Mouse (Mus musculus) limb, embryonic 10.5 days (tissue): Measurements from ENCODE around the gene Pgc. TPM values are rescaled to one million over a fixed set of nuclear protein-coding genes. Genes with fewer than 3 reads are reported as not detected.
A peak's percentile ranks its signal among the peaks of the same experiment; 100 is the strongest.

ENCODE experiments used
- DNase-seq: peaks from one replicate; pipeline ENCODE4 v3.0.0-alpha.2; 2017; ENCODE audit warnings: low spot score
- H3K27ac ChIP-seq: fragments of 300-500 bp; sonication (generic); 2 replicates; pipeline ENCODE4 v1.5.1; 2016; ENCODE audit warnings: mild to moderate bottlenecking
- H3K27me3 ChIP-seq: fragments of 300-500 bp; sonication (generic); 2 replicates; pipeline ENCODE4 v1.6.1; 2016; ENCODE audit warnings: low read depth, mild to moderate bottlenecking; ENCODE audit not compliant: poor library complexity, severe bottlenecking
- H3K36me3 ChIP-seq: fragments of 300-500 bp; sonication (generic); 2 replicates; pipeline ENCODE4 v1.6.1; 2016; ENCODE audit warnings: mild to moderate bottlenecking, moderate library complexity
- H3K4me1 ChIP-seq: fragments of 300-500 bp; sonication (generic); 2 replicates; pipeline ENCODE4 v1.6.1; 2016
- H3K4me3 ChIP-seq: fragments of 300-500 bp; sonication (generic); 2 replicates; pipeline ENCODE4 v1.5.1; 2016; ENCODE audit warnings: mild to moderate bottlenecking, moderate library complexity
- H3K9me3 ChIP-seq: fragments of 300-500 bp; sonication (generic); replicated peaks from 2 replicates; pipeline ENCODE4 v1.6.1; 2016; ENCODE audit warnings: mild to moderate bottlenecking
- WGBS: fragments of 180-500 bp; shearing (Covaris S2); methylation state at CpG from one replicate; pipeline ENCODE4 v1.1.7; 2016; 5-methylcytosine and 5-hydroxymethylcytosine counted together
- polyA plus RNA-seq: library from polyadenylated mRNA; unstranded; fragments of >200 nt; fragmentation: Nextera tagmentation; extraction: Ambion mirVana; gene quantifications from 2 replicates; pipeline ENCODE4 v1.2.1, GENCODE M21; 2016

The Pgc gene
- polyA plus RNA-seq, 1 experiment from 2014 or later: not detected

- no peak overlapping the region for H3K27ac ChIP-seq
- H3K9me3 ChIP-seq: no peaks in the 10 kb centered on the region
- no peaks in the 10 kb centered on the region for H3K4me1 ChIP-seq
- no peaks in the 10 kb centered on the region for H3K27me3 ChIP-seq
- DNase-seq: no peak
- WGBS: 66% methylated on average over 3 of the region's 3 CpGs
- no peaks in the 10 kb centered on the region for H3K36me3 ChIP-seq
- H3K4me3 ChIP-seq: no peak overlapping the region
Measured at GRCm38 (mm10) chr17:47715037-47715436, 11.6 kb upstream of the Pgc start.

- DNase-seq: no peak
- 86% methylated on average over 4 of the region's 4 CpGs for WGBS
- 0 out of 2 replicates have a peak, but pooled peaks cover 4% of the 10 kb centered on the region for H3K27me3 ChIP-seq
- no peaks in the 10 kb centered on the region for H3K36me3 ChIP-seq
- H3K27ac ChIP-seq: no peak overlapping the region
- no peaks in the 10 kb centered on the region for H3K9me3 ChIP-seq
- H3K4me1 ChIP-seq: no peaks in the 10 kb centered on the region
- H3K4me3 ChIP-seq: no peak overlapping the region
Measured at GRCm38 (mm10) chr17:47721183-47721582, 5.5 kb upstream of the Pgc start.

GRCm38 (mm10) chr17:47730633-47731575 is 4.3 kb downstream of the Pgc start:
- no peaks in the 10 kb centered on the region for H3K36me3 ChIP-seq
- no peak for DNase-seq
- no peak overlapping the region for H3K4me3 ChIP-seq
- no peaks in the 10 kb centered on the region for H3K4me1 ChIP-seq
- no peaks in the 10 kb centered on the region for H3K9me3 ChIP-seq
- WGBS: 67% methylated on average over 24 of the region's 24 CpGs
- peaks cover 22% of the 10 kb centered on the region; the same call in 1 of the 2 replicates for H3K27me3 ChIP-seq
- H3K27ac ChIP-seq: no peak overlapping the region; the same call in 1 of the 2 replicates

- Histone ChIP-seq H3K9me3 (no peaks in the 10 kb centered on the region), H3K27me3 (peaks cover 51% of the 10 kb centered on the region), H3K4me3 (no peak overlapping the region), H3K36me3 (no peaks in the 10 kb centered on the region), H3K27ac (no peak overlapping the region), H3K4me1 (peaks cover 33% of the 10 kb centered on the region)
- 73% methylated on average over 14 of the region's 14 CpGs for WGBS
- DNase-seq: no peak
Measured at GRCm38 (mm10) chr17:47735553-47736100, 9.0 kb downstream of the Pgc start.

- H3K27ac ChIP-seq: peak within 1 kb of the TSS; percentile 80
- peak within 1 kb of the TSS; percentile 66 for H3K4me3 ChIP-seq
- WGBS: under 1% methylated on average over 47 of the region's 47 CpGs
- DNase-seq: peak; percentile 98
- peaks cover 35% of the 10 kb centered on the region for H3K4me1 ChIP-seq
- H3K9me3 ChIP-seq: no peaks in the 10 kb centered on the region
- H3K27me3 ChIP-seq: peaks cover 61% of the 10 kb centered on the region
- no peaks in the 10 kb centered on the region for H3K36me3 ChIP-seq
Measured at GRCm38 (mm10) chr17:47736856-47737255, 10.2 kb downstream of the Pgc start, which contains the start of gene Tfeb. Gene Tfeb (plus strand): TSS chr17:47737030.

GRCm38 (mm10) chr17:47737271-47738065 is 10.8 kb downstream of the Pgc start:
- Histone ChIP-seq H3K36me3 (no peaks in the 10 kb centered on the region), H3K4me1 (peaks cover 35% of the 10 kb centered on the region), H3K9me3 (no peaks in the 10 kb centered on the region), H3K4me3 (peak overlapping the region; percentile 66), H3K27me3 (peaks cover 60% of the 10 kb centered on the region), H3K27ac (peak overlapping the region; percentile 80)
- DNase-seq: peak; percentile 83
- under 1% methylated on average over 54 of the region's 60 CpGs for WGBS

- peak; percentile 54 for DNase-seq
- H3K4me3 ChIP-seq: peak overlapping the region; percentile 66
- H3K4me1 ChIP-seq: peaks cover 38% of the 10 kb centered on the region
- peaks cover 63% of the 10 kb centered on the region for H3K27me3 ChIP-seq
- H3K9me3 ChIP-seq: no peaks in the 10 kb centered on the region
- peak overlapping the region; percentile 80 for H3K27ac ChIP-seq
- under 1% methylated on average over 61 of the region's 61 CpGs for WGBS
- H3K36me3 ChIP-seq: no peaks in the 10 kb centered on the region
Measured at GRCm38 (mm10) chr17:47738066-47738878, 11.6 kb downstream of the Pgc start.

- Histone ChIP-seq H3K4me1 (peaks cover 38% of the 10 kb centered on the region), H3K27ac (peak overlapping the region; percentile 80), H3K36me3 (no peaks in the 10 kb centered on the region), H3K27me3 (peaks cover 64% of the 10 kb centered on the region), H3K4me3 (peak overlapping the region; percentile 66), H3K9me3 (no peaks in the 10 kb centered on the region)
- peak; percentile 54 for DNase-seq
- 2% methylated on average over 20 of the region's 20 CpGs for WGBS
Measured at GRCm38 (mm10) chr17:47738879-47739798, 12.5 kb downstream of the Pgc start.

- Histone ChIP-seq H3K4me3 (no peak overlapping the region), H3K4me1 (peaks cover 38% of the 10 kb centered on the region), H3K9me3 (no peaks in the 10 kb centered on the region), H3K27me3 (peaks cover 64% of the 10 kb centered on the region), H3K27ac (no peak overlapping the region), H3K36me3 (no peaks in the 10 kb centered on the region)
- DNase-seq: no peak
- 52% methylated on average over 2 of the region's 2 CpGs for WGBS
Measured at GRCm38 (mm10) chr17:47740186-47740585, 13.5 kb downstream of the Pgc start.

GRCm38 (mm10) chr17:47742991-47743734 is 16.5 kb downstream of the Pgc start:
- no peak overlapping the region for H3K4me3 ChIP-seq
- H3K27me3 ChIP-seq: peaks cover 52% of the 10 kb centered on the region
- H3K27ac ChIP-seq: no peak overlapping the region
- DNase-seq: no peak
- no peaks in the 10 kb centered on the region for H3K36me3 ChIP-seq
- H3K9me3 ChIP-seq: no peaks in the 10 kb centered on the region
- WGBS: 40% methylated on average over 16 of the region's 16 CpGs
- peaks cover 25% of the 10 kb centered on the region for H3K4me1 ChIP-seq

GRCm38 (mm10) chr17:47744086-47744485 is 17.4 kb downstream of the Pgc start:
- peaks cover 19% of the 10 kb centered on the region for H3K4me1 ChIP-seq

More at GRCm38 (mm10) chr17:47744086-47744485, 17.4 kb downstream of the Pgc start:
- no peak for DNase-seq
- no peak overlapping the region for H3K4me3 ChIP-seq
- peaks cover 42% of the 10 kb centered on the region for H3K27me3 ChIP-seq
- WGBS: 94% methylated on average over 14 of the region's 14 CpGs
- H3K9me3 ChIP-seq: no peaks in the 10 kb centered on the region
- H3K27ac ChIP-seq: no peak overlapping the region
- H3K36me3 ChIP-seq: no peaks in the 10 kb centered on the region
